Mouse (Mus musculus) gastrocnemius, postnatal 4 days (tissue): ENCODE measurements around the gene Dnah11. TPM values are rescaled to one million over a fixed set of nuclear protein-coding genes. Genes with fewer than 3 reads are reported as not detected.

ENCODE experiments used
- total RNA-seq, 2 experiments: library from RNA; stranded (reverse); gene quantifications; 2 replicates each; pipeline ENCODE4 v1.2.3; 2021

Dnah11 gene
- total RNA-seq, 2 experiments from 2014 or later: 0.03 to 0.29 TPM

Other genes starting within 250 kb of the Dnah11 start
- 10 to 100 TPM; 13.1 to 15.1 TPM for gene Sp4, start 102.4 kb upstream of the Dnah11 start, total RNA-seq